Mouse (Mus musculus): ENCODE results near the gene Olfr49. TPM values are rescaled to one million over a fixed set of nuclear protein-coding genes. Genes with fewer than 3 reads are reported as not detected.

The Olfr49 gene
- total RNA-seq, 2 experiments from 2014 or later = not detected

- ATAC-seq (replicated peaks; ENCODE audit: poor library complexity) = no peak
These were observed 22.1 kb downstream of the Olfr49 start for GRCm38 (mm10) chr14:54262622-54263021.

GRCm38 (mm10) chr14:54261386-54261785 lies 23.4 kb downstream of the Olfr49 start:
- no peak for ATAC-seq (replicated peaks; ENCODE audit: poor library complexity)

DNA sequence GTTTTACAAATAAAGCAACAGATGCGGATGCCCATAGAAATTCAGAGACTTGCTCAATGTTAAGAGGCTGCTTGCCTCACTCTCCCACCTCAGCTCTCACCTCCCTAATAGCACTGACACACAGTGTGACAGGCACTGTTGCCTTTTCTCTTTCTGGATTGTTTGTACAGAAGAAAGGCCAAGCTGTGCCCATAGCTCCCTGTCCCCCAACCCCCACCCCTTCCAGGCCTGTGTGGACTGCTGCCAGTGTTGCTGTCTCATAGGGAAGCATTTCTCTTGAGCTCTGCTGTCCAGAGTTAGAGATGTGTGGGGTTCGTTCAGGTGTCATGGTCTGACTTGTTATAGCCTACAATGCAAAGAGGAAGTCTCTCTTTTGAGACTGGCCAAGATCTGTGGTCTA lies 24.5 kb downstream of the Olfr49 start:
- no peak for ATAC-seq (replicated peaks; ENCODE audit: poor library complexity)

DNA sequence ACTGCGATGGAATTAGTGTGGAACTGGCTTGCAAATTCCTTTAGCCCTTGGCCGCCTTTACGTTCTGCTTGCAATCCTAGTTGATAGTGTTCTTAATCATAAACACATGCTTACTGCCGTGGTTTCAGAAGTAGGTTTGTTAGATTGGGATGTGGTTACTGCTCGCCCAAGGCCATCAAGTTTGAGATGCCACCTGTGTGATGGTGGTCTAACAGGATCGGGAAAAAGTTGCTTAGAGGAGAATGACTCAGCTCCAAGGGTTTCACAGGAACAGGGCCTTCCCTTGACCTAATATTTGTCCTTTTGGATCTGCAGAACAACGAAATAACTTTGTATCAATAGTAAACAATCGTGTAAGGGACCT lies 25.0 kb downstream of the Olfr49 start:
- peak; percentile 4; the same call in 1 of the 2 replicates for ATAC-seq (replicated peaks; ENCODE audit: poor library complexity)

DNA sequence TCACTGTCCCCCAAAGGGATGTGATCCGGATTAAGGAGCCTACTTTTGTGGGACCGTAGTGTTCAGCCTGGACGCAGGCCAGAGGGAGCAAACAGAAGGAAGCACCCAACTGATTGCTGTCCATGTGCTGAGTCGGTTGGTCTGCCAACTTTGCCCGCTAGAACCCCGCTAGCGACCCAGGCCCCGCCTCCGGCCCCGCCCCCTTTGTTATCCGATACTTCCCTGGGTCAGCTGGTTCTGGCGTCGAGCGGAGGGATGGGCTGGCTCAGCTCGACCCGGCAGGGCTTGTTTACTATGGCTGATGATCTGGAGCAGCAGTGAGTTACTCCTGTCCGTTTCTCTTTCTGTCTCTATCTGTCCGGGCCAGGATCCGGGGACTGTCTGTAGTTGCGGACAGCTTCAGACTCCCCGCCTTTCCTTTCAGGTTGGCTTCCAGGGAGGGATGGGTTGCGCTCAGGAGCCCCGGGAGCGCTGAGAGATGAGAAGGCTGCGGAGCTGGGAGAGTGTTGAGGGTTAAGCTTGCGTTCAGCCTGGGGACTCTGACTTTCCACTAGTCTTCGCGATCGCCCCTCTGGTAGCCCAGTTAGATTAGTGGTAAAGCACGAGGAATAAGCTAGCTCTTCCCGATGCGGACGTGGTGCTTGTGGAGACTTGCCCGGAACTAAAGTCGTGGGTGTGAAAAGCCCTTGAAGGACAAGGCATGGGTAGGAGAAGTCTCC lies 25.6 kb downstream of the Olfr49 start:
- peak; percentile 93 for ATAC-seq (replicated peaks; ENCODE audit: poor library complexity)

GRCm38 (mm10) chr14:54258131-54258670 lies 26.5 kb downstream of the Olfr49 start:
- no peak for ATAC-seq (replicated peaks; ENCODE audit: poor library complexity)

DNA sequence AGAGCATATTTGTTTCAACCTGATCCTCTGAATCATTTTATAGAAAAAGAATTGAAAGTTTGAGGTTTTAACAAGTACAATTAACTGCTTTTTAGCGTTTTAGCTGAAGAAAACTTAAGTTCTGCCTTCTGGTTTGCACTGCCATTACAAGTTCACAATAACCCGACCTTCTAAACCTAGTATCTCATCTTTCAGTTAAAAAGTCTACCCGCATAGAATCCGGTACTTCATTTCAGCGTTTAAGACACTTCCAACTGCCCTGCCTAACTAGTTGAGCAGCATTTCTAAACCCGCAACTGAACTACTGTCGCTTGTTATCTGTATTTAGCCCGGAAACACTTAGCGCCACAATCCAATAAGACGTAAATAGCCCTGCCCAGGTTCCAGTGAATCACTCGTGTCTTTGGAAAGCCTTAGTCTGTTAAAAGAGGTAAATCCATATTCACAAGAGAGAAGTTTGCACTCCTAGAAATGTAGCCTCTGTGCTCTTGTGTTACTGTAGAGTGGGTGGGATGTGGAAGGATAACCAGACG lies 30.0 kb downstream of the Olfr49 start:
- no peak for ATAC-seq (replicated peaks; ENCODE audit: poor library complexity)

DNA sequence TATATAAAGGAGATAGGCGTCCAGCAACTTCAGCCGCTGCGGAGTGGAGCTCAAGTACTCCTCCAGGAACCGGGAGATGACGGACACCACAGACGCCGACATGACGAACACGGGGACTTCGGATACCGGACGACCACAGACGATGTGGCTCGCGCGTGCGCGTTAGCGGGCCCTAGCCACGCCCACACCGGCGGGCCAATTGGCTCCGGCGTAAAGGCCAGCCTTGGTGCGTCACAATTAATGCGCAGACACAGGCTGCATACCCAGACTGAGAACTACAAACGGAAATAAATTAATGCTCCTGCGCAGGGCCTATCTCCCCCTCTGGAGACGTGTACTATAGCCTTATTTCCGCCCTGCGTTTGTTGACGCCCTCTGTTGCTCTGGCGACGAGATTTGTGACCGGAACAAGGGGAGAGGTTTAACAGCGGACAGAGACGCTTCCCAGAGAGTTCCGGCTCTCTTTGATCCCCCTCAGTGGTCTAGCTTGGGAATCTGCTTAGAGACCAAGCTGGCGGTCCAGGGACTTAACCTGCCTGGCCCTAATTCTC lies 30.9 kb downstream of the Olfr49 start, which contains the start of the genes Dad1 and Abhd4:
Gene Dad1 (minus strand): TSS at position 364 of the 551 bp plus-strand sequence.
Gene Abhd4 (plus strand): TSS at position 448 of the 551 bp plus-strand sequence.
- ATAC-seq (replicated peaks; ENCODE audit: poor library complexity) = peak; percentile 95

- no peak for ATAC-seq (replicated peaks; ENCODE audit: poor library complexity)
These were observed 34.6 kb downstream of the Olfr49 start for GRCm38 (mm10) chr14:54250122-54250521.

- no peak for ATAC-seq (replicated peaks; ENCODE audit: poor library complexity)
These were observed 35.4 kb downstream of the Olfr49 start for GRCm38 (mm10) chr14:54249326-54249725.

DNA sequence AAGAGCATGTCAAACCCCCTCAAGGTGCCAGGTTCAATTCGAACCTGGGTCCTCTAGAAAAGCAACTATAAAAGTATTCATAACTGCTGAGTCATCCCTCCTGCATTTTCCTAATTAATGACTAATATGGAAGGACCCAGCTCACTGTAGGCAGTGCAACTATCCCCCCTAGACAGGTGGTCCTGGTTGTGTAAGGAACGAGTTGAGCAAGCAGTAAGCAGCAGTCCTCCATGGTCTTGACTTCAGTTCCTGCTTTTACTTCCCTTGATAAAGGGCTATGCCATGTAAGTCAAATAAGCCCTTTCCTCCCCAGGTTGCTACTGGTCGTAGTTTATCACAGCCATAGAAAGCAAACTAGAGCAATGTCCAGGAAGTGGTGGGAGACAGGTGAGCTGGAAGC lies 38.5 kb downstream of the Olfr49 start:
- peak; percentile 80 for ATAC-seq (replicated peaks; ENCODE audit: poor library complexity)

- no peak for ATAC-seq (replicated peaks; ENCODE audit: poor library complexity)
These were observed 40.6 kb downstream of the Olfr49 start for GRCm38 (mm10) chr14:54244183-54244582.

DNA sequence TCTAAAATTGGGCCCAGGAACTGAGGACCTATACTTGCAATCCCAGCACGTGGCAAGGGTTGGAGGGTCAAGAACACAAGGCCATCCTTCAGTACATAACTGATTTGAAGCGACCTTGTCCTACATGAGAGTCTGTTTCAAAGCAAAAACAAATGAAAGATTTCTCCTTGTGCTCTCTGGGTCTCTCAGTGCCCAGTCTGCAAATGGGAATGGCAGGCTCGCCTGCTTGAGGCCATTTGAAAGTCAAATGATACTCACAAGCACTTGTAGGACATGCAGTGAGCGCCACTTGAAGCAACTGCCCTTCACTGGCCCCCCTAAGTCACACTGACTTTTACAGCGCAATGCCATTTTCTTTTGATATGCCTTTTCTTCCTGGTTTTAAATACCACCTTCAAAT lies 44.2 kb downstream of the Olfr49 start:
- no peak for ATAC-seq (replicated peaks; ENCODE audit: poor library complexity)

DNA sequence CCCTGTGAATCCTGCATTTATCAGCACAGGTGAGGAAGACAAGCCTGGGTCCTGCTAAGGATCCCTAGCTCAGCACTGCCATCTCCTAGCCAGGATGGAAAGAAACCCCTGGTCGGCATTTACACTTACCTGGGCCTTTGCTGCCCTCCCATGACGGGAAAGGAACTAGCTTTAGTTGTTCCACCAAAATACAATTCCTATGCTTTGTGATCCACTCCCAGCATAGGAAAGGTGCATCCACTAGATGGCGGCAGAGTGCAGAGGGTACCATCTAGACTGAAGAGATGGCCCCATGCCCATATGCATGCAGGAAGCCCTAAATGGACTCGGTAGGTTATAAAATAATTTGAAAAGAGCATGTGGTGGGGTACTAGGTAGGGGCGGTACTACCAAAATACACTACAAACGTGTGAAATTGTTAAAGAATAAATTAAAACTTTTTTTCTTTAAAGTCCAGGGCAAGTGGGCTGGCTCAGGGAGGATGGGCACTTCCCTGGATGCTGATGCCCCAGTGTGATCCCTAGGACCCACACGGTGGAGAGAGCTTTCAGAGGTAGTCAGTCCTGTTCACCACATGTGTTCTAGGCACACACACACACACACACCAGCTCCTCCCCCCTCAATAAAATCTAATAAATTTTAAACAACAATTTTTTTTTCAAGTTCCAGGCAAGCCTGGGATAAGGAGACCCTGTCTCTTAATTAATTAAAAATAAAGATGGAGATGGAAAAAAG lies 45.6 kb downstream of the Olfr49 start:
- peak; percentile 96 for ATAC-seq (replicated peaks; ENCODE audit: poor library complexity)

- no peak for ATAC-seq (replicated peaks; ENCODE audit: poor library complexity)
These were observed 47.9 kb downstream of the Olfr49 start for GRCm38 (mm10) chr14:54236881-54237280.

DNA sequence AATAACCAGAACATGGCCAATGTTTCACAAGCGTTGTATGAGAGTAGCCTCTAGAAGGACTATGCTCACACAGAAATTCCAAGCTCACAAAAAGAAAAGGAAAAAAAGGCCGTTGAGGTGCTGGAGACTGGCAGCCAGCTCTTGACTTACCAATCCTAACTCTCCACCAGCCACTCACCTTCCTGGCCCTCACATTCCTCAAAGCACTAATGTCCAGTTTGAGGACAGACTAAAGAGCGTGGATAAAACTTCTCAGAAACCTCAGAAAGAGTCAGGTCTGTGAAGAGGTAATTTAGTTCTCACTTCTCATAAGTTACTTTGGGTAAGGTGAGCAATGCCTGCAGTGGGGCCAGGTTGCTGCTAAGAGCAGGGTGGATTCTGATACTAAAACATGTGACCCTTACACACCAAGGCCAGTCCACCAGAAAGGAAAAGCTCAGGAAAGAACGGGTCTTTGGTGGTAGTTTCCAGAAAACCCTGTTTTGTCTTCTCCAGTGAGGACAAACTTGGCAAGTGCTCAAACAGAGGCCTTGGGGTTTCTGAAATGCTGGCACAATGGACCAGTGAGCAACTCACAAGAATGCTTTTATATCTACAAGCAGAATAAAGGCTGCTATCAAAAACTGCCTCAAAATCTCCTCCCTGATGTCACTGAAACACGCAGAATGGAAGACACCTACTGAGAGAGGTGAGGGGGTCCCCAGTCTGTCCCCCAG lies 48.8 kb downstream of the Olfr49 start:
- ATAC-seq (replicated peaks; ENCODE audit: poor library complexity) = no peak

DNA sequence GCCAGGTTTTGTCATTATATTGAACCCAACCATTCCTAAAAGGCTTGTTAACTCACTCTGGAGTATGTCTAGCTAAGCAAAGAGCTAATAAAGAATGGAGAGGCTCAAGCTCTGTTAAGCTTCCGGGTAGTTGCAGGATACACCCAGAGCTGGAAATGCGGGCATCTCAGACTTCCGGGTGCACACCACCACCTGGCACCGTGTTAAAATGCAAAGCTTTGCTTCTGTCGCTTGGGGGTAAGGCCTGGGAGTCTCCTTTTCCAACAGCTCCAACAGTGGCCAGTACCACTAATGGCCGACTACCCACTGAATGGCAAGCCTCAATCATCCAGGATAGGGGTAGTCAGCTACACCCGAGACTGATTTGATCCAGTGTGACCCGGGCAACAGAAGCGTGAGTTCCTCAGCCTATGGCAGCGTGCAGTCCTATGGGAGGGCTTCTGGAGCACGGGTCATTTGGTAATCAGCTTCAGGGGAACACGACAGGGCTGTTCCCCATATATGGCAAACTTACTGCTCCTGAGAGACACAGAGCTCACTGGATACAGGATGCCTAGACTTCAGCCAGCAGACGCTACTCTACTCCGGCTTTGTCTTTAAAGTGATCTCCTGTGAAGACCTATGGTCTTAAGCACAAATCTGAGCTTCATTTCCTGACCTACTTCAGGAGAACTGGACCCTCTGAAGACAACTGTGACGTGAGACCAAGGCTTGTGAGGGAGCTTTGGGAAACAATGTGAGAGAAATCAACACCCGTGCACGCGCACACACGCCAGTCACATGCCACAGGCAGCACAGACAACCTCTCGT lies 50.3 kb downstream of the Olfr49 start:
- no peak for ATAC-seq (replicated peaks; ENCODE audit: poor library complexity)

DNA sequence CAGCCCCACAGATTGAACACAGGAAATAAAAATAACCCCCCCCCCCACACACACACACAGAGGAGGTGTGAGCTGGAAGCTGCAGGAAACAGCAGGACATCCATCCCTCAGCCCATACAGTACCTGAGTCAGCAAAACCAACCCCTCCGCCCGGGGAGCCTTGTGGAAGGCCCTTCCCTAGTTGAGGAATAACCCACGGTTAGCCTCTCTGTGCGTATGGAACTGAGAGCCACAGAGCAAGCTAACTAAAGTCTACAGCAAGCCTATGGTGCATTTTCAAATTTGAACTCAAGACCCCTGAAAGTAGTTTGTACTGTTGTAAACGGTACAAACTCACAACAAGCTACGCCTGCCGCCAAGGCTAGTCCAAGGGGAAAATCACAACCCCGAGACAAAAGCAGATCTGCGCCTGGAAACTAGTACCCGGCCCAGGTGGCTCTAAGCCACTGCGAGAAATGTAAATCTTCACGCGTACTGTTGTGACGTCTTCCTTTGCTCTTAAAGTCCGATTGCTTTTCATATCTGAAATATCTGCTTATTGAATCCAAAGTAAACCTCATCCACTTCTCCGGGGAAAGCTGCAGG lies 51.1 kb downstream of the Olfr49 start:
- no peak for ATAC-seq (replicated peaks; ENCODE audit: poor library complexity)

GRCm38 (mm10) chr14:54232811-54233558 lies 51.8 kb downstream of the Olfr49 start:
- peak; percentile 79 for ATAC-seq (replicated peaks; ENCODE audit: poor library complexity)

Data from megakaryocyte progenitor cell, adult 5-6 weeks (primary cell).